Mouse (Mus musculus) erythroblast, embryonic 14.5 days (primary cell): ENCODE data around the gene Mknk2.

Experiments
- GATA1 ChIP-seq: IDR thresholded peaks from 2 replicates; pipeline ENCODE4 v1.6.1; 2012; ENCODE audit warnings: low read length, inconsistent platforms, mixed read lengths
- TAL1 ChIP-seq: IDR thresholded peaks from 3 replicates; pipeline ENCODE4 v1.6.1; 2012; ENCODE audit warnings: low read length, inconsistent platforms, mixed read lengths

DNA sequence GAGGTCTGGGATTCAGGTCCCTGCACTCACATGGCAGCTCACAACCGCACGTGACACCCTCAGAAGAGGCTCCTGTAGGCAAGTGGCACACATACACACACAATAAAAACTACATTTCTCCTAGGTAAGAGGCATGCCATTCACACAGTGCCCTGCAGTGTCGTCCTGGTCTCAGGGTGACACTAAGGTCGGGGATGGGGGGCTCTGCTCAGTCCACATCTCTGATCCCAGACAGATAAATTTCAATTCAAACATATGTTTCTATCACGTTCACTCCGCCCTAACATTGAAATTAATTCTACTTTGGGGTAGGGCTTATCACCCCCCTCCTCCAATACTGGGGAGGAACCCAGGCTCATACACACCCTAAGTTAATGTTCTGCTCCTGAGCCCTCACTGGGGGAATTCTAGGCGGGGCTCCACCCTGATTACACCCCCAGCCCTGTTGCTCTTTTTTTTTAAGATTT lies 22.2 kb upstream of the Mknk2 start:
- no peak for TF ChIP-seq GATA1
- no peak for TF ChIP-seq TAL1
